Mouse (Mus musculus): ENCODE measurements around the gene Cnga3.

The Cnga3 gene

GRCm38 (mm10) chr1:37272464-37272863 is 58.2 kb downstream of the Cnga3 start:
- peak; percentile 57 to 68 for DNase-seq (ENCODE audit: low read depth in 2 of 2, low spot score in 2 of 2)

GRCm38 (mm10) chr1:37286556-37286955 is 72.3 kb downstream of the Cnga3 start:
- DNase-seq (ENCODE audit: low read depth in 2 of 2, low spot score in 2 of 2): no peak

GRCm38 (mm10) chr1:37287748-37288147 is 73.5 kb downstream of the Cnga3 start:
- DNase-seq (ENCODE audit: low read depth in 2 of 2, low spot score in 2 of 2): no peak

- DNase-seq (ENCODE audit: low read depth in 2 of 2, low spot score in 2 of 2): no peak
These were observed 74.1 kb downstream of the Cnga3 start for GRCm38 (mm10) chr1:37288181-37288935.

GRCm38 (mm10) chr1:37288941-37289340 is 74.7 kb downstream of the Cnga3 start:
- DNase-seq (ENCODE audit: low read depth in 2 of 2, low spot score in 2 of 2): no peak

GRCm38 (mm10) chr1:37296414-37296813 is 82.2 kb downstream of the Cnga3 start:
- no peak for DNase-seq (ENCODE audit: low read depth in 2 of 2, low spot score in 2 of 2)

- no peak for DNase-seq (ENCODE audit: low read depth in 2 of 2, low spot score in 2 of 2)
These were observed 84.7 kb downstream of the Cnga3 start for GRCm38 (mm10) chr1:37298904-37299303.

- peak; percentile 93 to 95 for DNase-seq (ENCODE audit: low read depth in 2 of 2, low spot score in 2 of 2)
These were observed 85.6 kb downstream of the Cnga3 start, which contains the start of gene Inpp4a for GRCm38 (mm10) chr1:37299540-37300491. Gene Inpp4a (plus strand): TSS chr1:37299865.

GRCm38 (mm10) chr1:37300650-37301049 is 86.4 kb downstream of the Cnga3 start:
- DNase-seq (ENCODE audit: low read depth in 2 of 2, low spot score in 2 of 2): peak; percentile 10 to 16

GRCm38 (mm10) chr1:37302801-37303200 is 88.6 kb downstream of the Cnga3 start:
- no peak for DNase-seq (ENCODE audit: low read depth in 2 of 2, low spot score in 2 of 2)

GRCm38 (mm10) chr1:37305691-37306287 is 91.6 kb downstream of the Cnga3 start:
- no peak for DNase-seq (ENCODE audit: low read depth in 2 of 2, low spot score in 2 of 2)

- DNase-seq (ENCODE audit: low read depth in 2 of 2, low spot score in 2 of 2): no peak
These were observed 93.4 kb downstream of the Cnga3 start for GRCm38 (mm10) chr1:37307586-37307985.

- no peak for DNase-seq (ENCODE audit: low read depth in 2 of 2, low spot score in 2 of 2)
These were observed 93.9 kb downstream of the Cnga3 start for GRCm38 (mm10) chr1:37308021-37308742.

GRCm38 (mm10) chr1:37308743-37309100 is 94.5 kb downstream of the Cnga3 start:
- DNase-seq (ENCODE audit: low read depth in 2 of 2, low spot score in 2 of 2): no peak

- no peak for DNase-seq (ENCODE audit: low read depth in 2 of 2, low spot score in 2 of 2)
These were observed 95.8 kb downstream of the Cnga3 start for GRCm38 (mm10) chr1:37309939-37310515.
